Mouse (Mus musculus) kidney, adult 2 months (tissue): Measurements from ENCODE around the gene Cd55.

Source experiments
- CTCF ChIP-seq: fragments of 200-500 bp; conservative IDR thresholded peaks from 2 replicates; pipeline ENCODE4 v1.5.1; 2011; ENCODE audit warnings: low read depth, mild to moderate bottlenecking, control low read depth, low read length, moderate library complexity, mixed read lengths; ENCODE audit not compliant: insufficient read depth, insufficient read length
- POLR2A ChIP-seq: fragments of 200-500 bp; IDR thresholded peaks from one replicate; pipeline ENCODE4 v1.6.1; 2011; ENCODE audit warnings: low read depth, low read length, control low read depth

GRCm38 (mm10) chr1:130455111-130455510 is 7.4 kb downstream of the Cd55 start:
- TF ChIP-seq CTCF (no peak), POLR2A (no peak)
